Mouse (Mus musculus) limb, embryonic 14.5 days (tissue): Measurements from ENCODE around the gene Hes2. TPM values are rescaled to one million over a fixed set of nuclear protein-coding genes. Genes with fewer than 3 reads are reported as not detected.

Experiments
- ATAC-seq: fragments of 200-750 bp; cut with Nextera tagmentation; 2 replicates; pipeline ENCODE4 v1.8.0; 2017; ENCODE audit warnings: low read depth, moderate number of reproducible peaks, moderate TSS enrichment; ENCODE audit not compliant: low FRiP score
- DNase-seq: peaks from one replicate; pipeline ENCODE4 v3.0.0-alpha.2; 2015; ENCODE audit warnings: low spot score
- H3K27ac ChIP-seq: fragments of 300-500 bp; sonication (generic); replicated peaks from 2 replicates; pipeline ENCODE4 v1.5.1; 2014; ENCODE audit warnings: low read depth, mild to moderate bottlenecking, low read length, moderate library complexity, mixed read lengths
- H3K27me3 ChIP-seq: fragments of 300-500 bp; sonication (generic); 2 replicates; pipeline ENCODE4 v1.6.1; 2014; ENCODE audit warnings: low read length, mixed read lengths; ENCODE audit not compliant: control insufficient read depth, insufficient read depth
- H3K36me3 ChIP-seq: fragments of 300-500 bp; sonication (generic); 2 replicates; pipeline ENCODE4 v1.6.1; 2014; ENCODE audit warnings: mild to moderate bottlenecking, low read length, moderate library complexity, mixed read lengths; ENCODE audit not compliant: control insufficient read depth, insufficient read depth
- H3K4me1 ChIP-seq: fragments of 300-500 bp; sonication (generic); 2 replicates; pipeline ENCODE4 v1.6.1; 2014; ENCODE audit warnings: antibody characterized with exemption, low read length, mixed read lengths; ENCODE audit not compliant: control insufficient read depth, insufficient read depth
- H3K4me2 ChIP-seq: fragments of 300-500 bp; sonication (generic); replicated peaks from 2 replicates; pipeline ENCODE4 v1.6.1; 2014; ENCODE audit warnings: low read depth, mild to moderate bottlenecking, low read length, moderate library complexity; ENCODE audit not compliant: severe bottlenecking
- H3K4me3 ChIP-seq: fragments of 300-500 bp; sonication (generic); replicated peaks from 2 replicates; pipeline ENCODE4 v1.5.1; 2014; ENCODE audit warnings: low read length
- H3K9ac ChIP-seq: fragments of 300-500 bp; sonication (generic); 2 replicates; pipeline ENCODE4 v1.6.1; 2014; ENCODE audit warnings: mild to moderate bottlenecking, low read depth, low read length, moderate library complexity; ENCODE audit not compliant: severe bottlenecking
- H3K9me3 ChIP-seq: fragments of 300-500 bp; sonication (generic); 2 replicates; pipeline ENCODE4 v1.6.1; 2016; ENCODE audit warnings: low read length; ENCODE audit not compliant: control insufficient read depth
- POLR2A ChIP-seq: fragments of 200-500 bp; IDR thresholded peaks from 2 replicates; pipeline ENCODE4 v1.8.0; 2012; ENCODE audit warnings: inconsistent platforms, mild to moderate bottlenecking, moderate library complexity, borderline replicate concordance; ENCODE audit not compliant: insufficient read depth, insufficient read length; ENCODE audit errors: extremely low read depth
- WGBS: fragments of 180-500 bp; shearing (Covaris S2); extraction: QIAGEN DNeasy Blood & Tissue Kit; methylation state at CpG from one replicate; pipeline ENCODE4 v1.1.7; 2014; 5-methylcytosine and 5-hydroxymethylcytosine counted together
- polyA plus RNA-seq, 2 experiments: library from polyadenylated mRNA; depleted of rRNA in 1 of 2; stranded (reverse) in 1 of 2; unstranded in 1 of 2; fragments of >200 nt; fragmentation: Nextera tagmentation in 1 of 2; extraction: Ambion mirVana in 1 of 2; gene quantifications; 2 replicates each; pipeline versions ENCODE4 v1.2.1 to v1.2.3; 2012 to 2014

Gene Hes2
- polyA plus RNA-seq, 2 experiments = 0.04 TPM; not detected in 1

- H3K9ac ChIP-seq = no peak overlapping the region
- H3K4me3 ChIP-seq = no peak overlapping the region
- no peak overlapping the region for H3K27ac ChIP-seq
- no peak for DNase-seq
- TF ChIP-seq POLR2A = no peak
- peaks cover 49% of the 10 kb centered on the region for H3K27me3 ChIP-seq
- no peak for ATAC-seq
- H3K9me3 ChIP-seq = no peaks in the 10 kb centered on the region
- H3K36me3 ChIP-seq = no peaks in the 10 kb centered on the region
- no peak overlapping the region for H3K4me2 ChIP-seq
- peaks cover 28% of the 10 kb centered on the region for H3K4me1 ChIP-seq
Observed at GRCm38 (mm10) chr4:152134507-152134906, 24.2 kb upstream of the Hes2 start.

- ATAC-seq (no peak), DNase-seq (no peak)
- no peak for TF ChIP-seq POLR2A
- no peak overlapping the region for H3K4me3 ChIP-seq
- H3K9ac ChIP-seq = no peak overlapping the region
- H3K27me3 ChIP-seq = peaks cover 40% of the 10 kb centered on the region
- no peak overlapping the region for H3K4me2 ChIP-seq
- no peak overlapping the region for H3K27ac ChIP-seq
- H3K4me1 ChIP-seq = peaks cover 27% of the 10 kb centered on the region
- H3K9me3 ChIP-seq = no peaks in the 10 kb centered on the region
- 78% methylated on average over 12 of the region's 12 CpGs for WGBS
- H3K36me3 ChIP-seq = no peaks in the 10 kb centered on the region
Observed at GRCm38 (mm10) chr4:152135363-152135762, 23.3 kb upstream of the Hes2 start.

GRCm38 (mm10) chr4:152136112-152136875 lies 22.4 kb upstream of the Hes2 start:
- Histone ChIP-seq H3K27ac (no peak overlapping the region), H3K9ac (no peak overlapping the region), H3K4me3 (no peak overlapping the region), H3K27me3 (peaks cover 31% of the 10 kb centered on the region), H3K4me1 (peaks cover 18% of the 10 kb centered on the region), H3K9me3 (no peaks in the 10 kb centered on the region), H3K36me3 (no peaks in the 10 kb centered on the region), H3K4me2 (no peak overlapping the region)
- DNase-seq (no peak), ATAC-seq (no peak)
- no peak for TF ChIP-seq POLR2A
- WGBS = 32% methylated on average over 6 of the region's 6 CpGs

DNA sequence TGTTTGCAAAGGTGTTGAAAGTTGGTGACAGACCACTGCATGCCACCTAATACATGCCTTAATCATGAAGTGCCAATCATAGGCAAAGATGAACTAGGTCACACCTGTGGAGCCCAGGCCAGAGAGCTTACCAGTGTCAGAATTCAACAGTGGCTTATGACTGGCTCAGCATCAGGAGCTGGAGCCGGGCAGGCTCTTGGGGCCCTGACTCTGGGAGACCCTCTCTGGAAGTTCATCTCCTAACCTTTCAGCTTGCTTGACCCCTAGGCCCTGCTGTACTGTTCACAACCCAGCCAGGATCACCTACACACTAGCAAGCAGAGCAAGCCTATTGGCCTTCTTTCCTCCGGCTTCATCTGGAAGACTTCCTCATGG lies 21.8 kb upstream of the Hes2 start:
- Histone ChIP-seq H3K27ac (no peak overlapping the region), H3K4me2 (no peak overlapping the region), H3K9ac (no peak overlapping the region), H3K36me3 (no peaks in the 10 kb centered on the region), H3K4me1 (peaks cover 12% of the 10 kb centered on the region), H3K9me3 (no peaks in the 10 kb centered on the region), H3K4me3 (no peak overlapping the region), H3K27me3 (peaks cover 29% of the 10 kb centered on the region)
- no peak for TF ChIP-seq POLR2A
- ATAC-seq = no peak
- WGBS = 96% methylated on average over 2 of the region's 2 CpGs
- no peak for DNase-seq

- H3K4me3 ChIP-seq = peak overlapping the region; percentile 43
- H3K36me3 ChIP-seq = no peaks in the 10 kb centered on the region
- DNase-seq = peak; percentile 80
- H3K27me3 ChIP-seq = peaks cover 12% of the 10 kb centered on the region; the same call in 1 of the 2 replicates
- H3K4me1 ChIP-seq = peaks cover 6% of the 10 kb centered on the region; the same call in 1 of the 2 replicates
- under 1% methylated on average over 45 of the region's 51 CpGs for WGBS
- TF ChIP-seq POLR2A = no peak
- no peak overlapping the region for H3K27ac ChIP-seq
- no peaks in the 10 kb centered on the region for H3K9me3 ChIP-seq
- peak; percentile 84 for ATAC-seq
- peak overlapping the region; percentile 71 for H3K4me2 ChIP-seq
- no peak overlapping the region; the same call in 1 of the 2 replicates for H3K9ac ChIP-seq
Observed at GRCm38 (mm10) chr4:152138497-152139260, 20.0 kb upstream of the Hes2 start.
